Mouse (Mus musculus) embryonic facial prominence, embryonic 10.5 days (tissue): ENCODE data around the gene Rprm. TPM values are rescaled to one million over a fixed set of nuclear protein-coding genes. Genes with fewer than 3 reads are reported as not detected.
A peak's percentile ranks its signal among the peaks of the same experiment; 100 is the strongest.

ENCODE experiments used
- DNase-seq: peaks from one replicate; pipeline ENCODE4 v3.0.0-alpha.2; 2017; ENCODE audit warnings: low spot score
- H3K27ac ChIP-seq: fragments of 300-500 bp; sonication (generic); replicated peaks from 2 replicates; pipeline ENCODE4 v1.5.1; 2016; ENCODE audit warnings: mild to moderate bottlenecking
- H3K27me3 ChIP-seq: fragments of 300-500 bp; sonication (generic); replicated peaks from 2 replicates; pipeline ENCODE4 v1.6.1; 2016; ENCODE audit warnings: low read depth, mild to moderate bottlenecking; ENCODE audit not compliant: poor library complexity, severe bottlenecking
- H3K36me3 ChIP-seq: fragments of 300-500 bp; sonication (generic); replicated peaks from 2 replicates; pipeline ENCODE4 v1.6.1; 2016; ENCODE audit warnings: mild to moderate bottlenecking, moderate library complexity
- H3K4me1 ChIP-seq: fragments of 300-500 bp; sonication (generic); 2 replicates; pipeline ENCODE4 v1.6.1; 2016
- H3K4me3 ChIP-seq: fragments of 300-500 bp; sonication (generic); 2 replicates; pipeline ENCODE4 v1.5.1; 2016; ENCODE audit warnings: mild to moderate bottlenecking, moderate library complexity
- H3K9me3 ChIP-seq: fragments of 300-500 bp; sonication (generic); 2 replicates; pipeline ENCODE4 v1.6.1; 2016; ENCODE audit warnings: mild to moderate bottlenecking
- WGBS: fragments of 180-500 bp; shearing (Covaris S2); methylation state at CpG from one replicate; pipeline ENCODE4 v1.1.7; 2016; 5-methylcytosine and 5-hydroxymethylcytosine counted together
- polyA plus RNA-seq: library from polyadenylated mRNA; unstranded; fragments of >200 nt; fragmentation: Nextera tagmentation; extraction: Ambion mirVana; gene quantifications from 2 replicates; pipeline ENCODE4 v1.2.1, GENCODE M21; 2016

Rprm gene
- 25.6 and 29.5 TPM in 2 replicates for polyA plus RNA-seq

GRCm38 (mm10) chr2:54085430-54086087 lies at the start of gene Rprm:
Rprm (minus strand) TSS chr2:54085552.
- H3K4me1 ChIP-seq: peaks cover 18% of the 10 kb centered on the region
- H3K27me3 ChIP-seq: peaks cover 43% of the 10 kb centered on the region
- peak within 1 kb of the TSS; percentile 71 for H3K27ac ChIP-seq
- H3K4me3 ChIP-seq: peak within 1 kb of the TSS; percentile 61
- WGBS: 4% methylated on average over 27 of the region's 27 CpGs
- H3K9me3 ChIP-seq: no peaks in the 10 kb centered on the region
- H3K36me3 ChIP-seq: no peaks in the 10 kb centered on the region
- peak; percentile 93 for DNase-seq

- H3K27me3 ChIP-seq: no peaks in the 10 kb centered on the region
- DNase-seq: no peak
- H3K36me3 ChIP-seq: no peaks in the 10 kb centered on the region
- H3K4me1 ChIP-seq: no peaks in the 10 kb centered on the region
- H3K4me3 ChIP-seq: no peak overlapping the region
- WGBS: 81% methylated on average over 6 of the region's 6 CpGs
- no peak overlapping the region for H3K27ac ChIP-seq
- H3K9me3 ChIP-seq: no peaks in the 10 kb centered on the region
Observed at GRCm38 (mm10) chr2:54119305-54119704, 34.0 kb upstream of the Rprm start.

- Histone ChIP-seq H3K27me3 (no peaks in the 10 kb centered on the region), H3K27ac (no peak overlapping the region), H3K9me3 (no peaks in the 10 kb centered on the region), H3K4me1 (no peaks in the 10 kb centered on the region), H3K4me3 (no peak overlapping the region), H3K36me3 (no peaks in the 10 kb centered on the region)
- WGBS: 36% methylated on average over 3 of the region's 3 CpGs
- DNase-seq: no peak
Observed at GRCm38 (mm10) chr2:54118881-54119280, 33.5 kb upstream of the Rprm start.

GRCm38 (mm10) chr2:54111294-54111693 lies 25.9 kb upstream of the Rprm start:
- Histone ChIP-seq H3K27me3 (no peaks in the 10 kb centered on the region), H3K4me1 (no peaks in the 10 kb centered on the region), H3K27ac (no peak overlapping the region), H3K4me3 (no peak overlapping the region), H3K36me3 (no peaks in the 10 kb centered on the region), H3K9me3 (no peaks in the 10 kb centered on the region)
- WGBS: 74% methylated on average over 2 of the region's 2 CpGs
- no peak for DNase-seq

- H3K27me3 ChIP-seq: no peaks in the 10 kb centered on the region
- 63% methylated on average over 1 of the region's 1 CpGs for WGBS
- no peaks in the 10 kb centered on the region for H3K9me3 ChIP-seq
- no peaks in the 10 kb centered on the region for H3K4me1 ChIP-seq
- no peak overlapping the region for H3K27ac ChIP-seq
- H3K36me3 ChIP-seq: no peaks in the 10 kb centered on the region
- no peak for DNase-seq
- no peak overlapping the region for H3K4me3 ChIP-seq
Observed at GRCm38 (mm10) chr2:54106232-54106726, 20.9 kb upstream of the Rprm start.

GRCm38 (mm10) chr2:54099939-54100338 lies 14.6 kb upstream of the Rprm start:
- no peaks in the 10 kb centered on the region for H3K27me3 ChIP-seq
- 89% methylated on average over 1 of the region's 1 CpGs for WGBS
- no peaks in the 10 kb centered on the region for H3K4me1 ChIP-seq
- no peak for DNase-seq
- no peaks in the 10 kb centered on the region for H3K36me3 ChIP-seq
- no peaks in the 10 kb centered on the region for H3K9me3 ChIP-seq
- no peak overlapping the region for H3K27ac ChIP-seq
- H3K4me3 ChIP-seq: no peak overlapping the region

- no peak overlapping the region for H3K4me3 ChIP-seq
- H3K27ac ChIP-seq: no peak overlapping the region
- WGBS: 91% methylated on average over 3 of the region's 3 CpGs
- H3K36me3 ChIP-seq: no peaks in the 10 kb centered on the region
- no peaks in the 10 kb centered on the region for H3K27me3 ChIP-seq
- H3K4me1 ChIP-seq: no peaks in the 10 kb centered on the region
- no peaks in the 10 kb centered on the region for H3K9me3 ChIP-seq
- DNase-seq: no peak
Observed at GRCm38 (mm10) chr2:54092616-54093015, 7.3 kb upstream of the Rprm start.

- 82% methylated on average over 4 of the region's 4 CpGs for WGBS
- Histone ChIP-seq H3K36me3 (no peaks in the 10 kb centered on the region), H3K9me3 (no peaks in the 10 kb centered on the region), H3K4me3 (no peak overlapping the region), H3K4me1 (peaks cover 18% of the 10 kb centered on the region), H3K27me3 (peaks cover 43% of the 10 kb centered on the region), H3K27ac (no peak overlapping the region)
- no peak for DNase-seq
Observed at GRCm38 (mm10) chr2:54086254-54086653, 902 bp upstream of the Rprm start.

GRCm38 (mm10) chr2:54084737-54085429 lies 469 bp downstream of the Rprm start:
- Histone ChIP-seq H3K27me3 (peaks cover 43% of the 10 kb centered on the region), H3K36me3 (no peaks in the 10 kb centered on the region), H3K9me3 (no peaks in the 10 kb centered on the region), H3K4me3 (peak overlapping the region; percentile 61), H3K4me1 (peaks cover 21% of the 10 kb centered on the region), H3K27ac (peak overlapping the region; percentile 71)
- 2% methylated on average over 51 of the region's 51 CpGs for WGBS
- no peak for DNase-seq

GRCm38 (mm10) chr2:54083861-54084736 lies 1.3 kb downstream of the Rprm start:
- no peaks in the 10 kb centered on the region for H3K9me3 ChIP-seq
- H3K4me3 ChIP-seq: peak overlapping the region; percentile 61
- peaks cover 43% of the 10 kb centered on the region for H3K27me3 ChIP-seq
- no peaks in the 10 kb centered on the region for H3K36me3 ChIP-seq
- H3K4me1 ChIP-seq: peaks cover 28% of the 10 kb centered on the region
- H3K27ac ChIP-seq: peak overlapping the region; percentile 71
- peak; percentile 59 for DNase-seq
- 2% methylated on average over 29 of the region's 29 CpGs for WGBS

- Histone ChIP-seq H3K9me3 (no peaks in the 10 kb centered on the region), H3K36me3 (no peaks in the 10 kb centered on the region), H3K27me3 (peaks cover 18% of the 10 kb centered on the region), H3K27ac (no peak overlapping the region), H3K4me3 (no peak overlapping the region), H3K4me1 (peaks cover 22% of the 10 kb centered on the region)
- no peak for DNase-seq
- WGBS: 65% methylated on average over 7 of the region's 7 CpGs
Observed at GRCm38 (mm10) chr2:54078961-54079360, 6.4 kb downstream of the Rprm start.

- no peaks in the 10 kb centered on the region for H3K27me3 ChIP-seq
- no peak for DNase-seq
- no peaks in the 10 kb centered on the region for H3K9me3 ChIP-seq
- H3K27ac ChIP-seq: no peak overlapping the region
- H3K4me3 ChIP-seq: no peak overlapping the region
- WGBS: 69% methylated on average over 1 of the region's 1 CpGs
- no peaks in the 10 kb centered on the region for H3K36me3 ChIP-seq
- no peaks in the 10 kb centered on the region for H3K4me1 ChIP-seq
Observed at GRCm38 (mm10) chr2:54071526-54071925, 13.8 kb downstream of the Rprm start.
